Mouse (Mus musculus) common myeloid progenitor, adult 5-6 weeks (primary cell): ENCODE results near the gene Arhgap40. TPM values are rescaled to one million over a fixed set of nuclear protein-coding genes. Genes with fewer than 3 reads are reported as not detected.

ENCODE experiments used
- ATAC-seq: replicated peaks from 2 replicates; pipeline ENCODE4 v1.8.0; 2016; ENCODE audit warnings: low read depth, mild to moderate bottlenecking, moderate TSS enrichment, inconsistent platforms; ENCODE audit not compliant: poor library complexity, severe bottlenecking
- total RNA-seq: library from RNA; stranded (forward); fragments of 200-1000, 187-1606 nt; gene quantifications from 2 replicates; pipeline ENCODE4 v1.2.3, GENCODE M21; 2017

Arhgap40 gene
- total RNA-seq = not detected in 2 replicates

DNA sequence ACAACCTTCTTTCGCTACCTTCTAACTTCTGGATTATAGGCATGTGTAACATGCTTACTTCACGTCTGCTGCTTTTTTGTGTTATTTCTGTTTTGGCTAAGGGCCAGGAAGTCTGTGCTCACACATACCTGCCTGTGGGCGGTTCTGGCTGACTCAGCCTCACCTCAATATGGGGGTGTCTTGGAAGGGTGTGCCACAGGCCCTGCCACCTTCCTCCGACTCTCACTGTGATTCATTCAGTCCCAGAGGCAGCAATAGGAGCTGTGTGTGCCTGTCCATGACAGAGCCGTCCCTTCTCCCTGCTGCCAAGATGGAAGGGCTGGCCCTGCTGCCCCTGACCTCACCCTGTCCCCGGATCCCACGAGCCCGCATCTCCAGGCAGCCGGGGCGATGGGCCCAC lies at the start of gene Arhgap40:
Arhgap40 (plus strand) TSS at position 269 of the 400 bp plus-strand sequence.
- ATAC-seq = no peak

DNA sequence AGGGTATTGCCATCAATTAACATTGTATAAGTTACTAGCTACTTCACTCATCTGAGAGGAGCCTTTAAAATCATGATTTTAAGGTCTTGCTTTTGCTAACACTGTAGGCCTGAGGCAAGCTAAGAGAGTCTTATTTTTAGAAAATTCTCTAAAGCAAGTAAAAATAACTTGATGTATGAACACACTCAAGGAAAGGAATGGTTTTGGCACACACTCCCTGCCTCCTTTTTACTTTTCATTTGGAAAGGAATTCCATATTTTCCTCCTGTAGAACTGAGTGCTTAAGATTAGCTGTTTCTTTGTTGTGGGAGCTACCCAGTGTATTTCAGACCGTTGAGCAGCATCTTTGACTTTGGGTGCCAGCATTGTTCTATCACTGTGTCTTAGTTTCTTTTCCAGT lies 38.4 kb upstream of the Arhgap40 start:
- ATAC-seq = no peak

DNA sequence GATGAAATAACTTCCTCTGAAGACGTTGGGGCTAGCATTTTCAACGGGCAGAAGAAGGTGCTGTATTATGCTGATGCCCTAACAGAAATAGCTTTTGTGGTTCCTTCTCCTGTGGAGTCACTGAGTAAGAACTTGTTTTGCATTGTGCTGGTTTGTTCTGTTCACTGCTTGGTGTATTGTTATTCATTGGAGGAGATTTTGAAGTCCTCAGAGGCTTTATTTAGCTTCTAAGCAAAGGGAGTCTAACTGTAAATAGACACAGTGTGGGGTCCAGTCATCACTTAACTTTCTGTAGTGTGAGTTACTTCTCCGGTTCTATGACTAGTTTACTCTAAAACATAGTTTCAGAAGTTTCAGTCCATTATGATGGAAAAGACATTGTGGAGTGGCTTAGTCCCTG lies 35.0 kb upstream of the Arhgap40 start:
- no peak for ATAC-seq

DNA sequence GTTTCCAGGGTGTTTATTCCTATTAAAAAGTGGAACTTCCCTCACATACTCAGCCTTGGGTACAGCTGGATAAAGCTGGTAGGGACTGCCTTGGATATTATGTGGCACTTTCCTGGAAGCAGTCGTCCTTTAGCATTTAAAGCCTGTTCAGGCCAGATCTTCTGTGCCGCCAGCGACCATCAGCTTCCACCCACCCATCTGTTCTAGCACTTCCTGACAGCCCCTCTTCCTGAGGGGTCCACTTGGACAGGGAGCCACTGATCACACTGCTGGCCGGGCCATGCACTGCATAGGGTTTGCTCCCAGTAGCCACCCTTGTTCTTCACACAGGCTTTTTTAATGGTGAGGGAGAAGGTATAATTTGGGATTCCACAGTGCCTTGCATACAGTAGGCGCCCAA lies 14.1 kb upstream of the Arhgap40 start:
- no peak for ATAC-seq

DNA sequence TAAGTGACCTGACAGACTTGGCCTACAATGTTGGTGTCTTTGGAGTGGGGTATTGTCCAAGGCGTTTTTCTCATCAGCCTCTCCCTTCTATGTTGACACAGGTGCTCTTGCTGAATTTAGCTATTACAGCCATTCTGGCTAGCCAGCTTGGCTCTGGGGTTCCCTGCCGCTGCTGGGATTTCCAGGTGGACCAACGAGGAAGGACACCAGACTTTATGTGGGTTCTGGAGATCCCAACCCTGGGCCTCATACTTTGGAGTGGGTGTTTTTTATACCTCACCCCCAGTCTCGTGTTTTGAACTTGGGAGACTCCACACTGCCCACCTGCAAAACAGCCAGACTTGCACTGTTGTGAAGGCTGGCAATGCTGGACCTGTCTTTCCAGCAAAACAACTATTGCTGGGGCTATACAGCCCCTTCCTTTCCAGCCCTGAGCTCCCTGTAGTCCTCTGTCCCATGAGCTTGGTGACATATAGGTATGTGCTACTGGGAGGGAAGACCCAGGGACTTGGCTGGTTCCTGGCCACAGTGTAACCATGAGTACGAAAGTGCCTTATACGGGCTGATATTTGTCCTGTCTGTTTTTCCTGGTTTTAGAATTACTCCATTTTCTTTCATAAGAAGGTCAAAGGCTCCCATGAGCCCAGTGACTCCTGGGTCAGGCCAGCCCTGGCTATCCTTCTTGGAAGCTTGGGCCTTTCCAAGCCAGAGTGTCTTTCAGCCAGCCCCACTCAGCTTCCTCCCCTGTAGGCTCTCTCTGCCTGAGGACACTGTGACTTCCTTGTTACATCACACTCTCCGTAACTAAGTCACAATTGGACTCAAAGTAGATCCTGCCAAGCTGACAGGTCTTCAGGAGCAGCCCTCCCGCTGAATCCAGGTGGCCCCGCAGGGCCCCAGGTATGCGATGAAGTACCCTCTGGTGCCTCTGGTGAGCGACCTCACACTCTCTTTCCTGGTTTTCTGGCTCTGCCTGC lies 10.5 kb upstream of the Arhgap40 start, which contains the start of gene Adig:
Adig (plus strand) TSS at position 777 of the 977 bp plus-strand sequence.
- no peak for ATAC-seq

DNA sequence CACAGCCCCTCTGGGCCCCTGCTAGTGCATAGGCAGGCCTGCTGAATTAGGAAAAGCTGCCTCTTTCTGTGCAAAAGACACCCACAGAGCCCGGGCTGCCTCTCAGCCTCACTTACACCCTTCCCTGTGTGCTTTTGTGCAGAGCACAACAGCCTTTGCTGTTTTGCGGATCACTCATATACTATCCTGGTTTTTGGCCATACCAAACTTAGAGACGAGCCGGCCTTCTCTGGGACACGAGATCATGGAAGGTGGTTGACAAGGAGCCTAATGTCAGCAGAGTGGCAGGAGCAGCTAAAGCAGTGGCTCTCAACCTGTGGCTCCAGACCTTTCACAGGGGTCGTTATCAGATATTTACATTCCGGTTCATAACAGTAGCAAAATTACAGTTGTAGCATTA lies 9.4 kb upstream of the Arhgap40 start:
- ATAC-seq = no peak

DNA sequence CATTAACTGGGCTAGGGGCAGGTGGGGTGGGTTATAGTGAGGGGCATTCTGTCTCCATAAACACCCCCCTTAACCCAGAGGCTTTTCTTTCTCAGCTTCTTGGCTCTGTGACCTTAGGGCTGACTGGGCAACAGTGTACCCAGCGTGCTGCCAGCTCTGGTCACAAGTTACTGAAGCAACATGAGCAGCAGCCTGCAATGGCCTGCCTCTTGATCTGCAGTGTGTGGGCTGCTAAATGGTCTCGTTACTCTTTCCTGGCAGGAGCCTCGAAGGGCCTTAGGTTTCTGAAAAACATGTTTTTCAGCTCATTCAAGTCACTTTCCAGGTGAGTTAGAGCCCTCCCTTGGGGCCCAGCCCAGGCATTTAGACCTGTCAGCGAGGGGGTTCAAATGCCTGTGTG lies 8.9 kb upstream of the Arhgap40 start:
- ATAC-seq = no peak

DNA sequence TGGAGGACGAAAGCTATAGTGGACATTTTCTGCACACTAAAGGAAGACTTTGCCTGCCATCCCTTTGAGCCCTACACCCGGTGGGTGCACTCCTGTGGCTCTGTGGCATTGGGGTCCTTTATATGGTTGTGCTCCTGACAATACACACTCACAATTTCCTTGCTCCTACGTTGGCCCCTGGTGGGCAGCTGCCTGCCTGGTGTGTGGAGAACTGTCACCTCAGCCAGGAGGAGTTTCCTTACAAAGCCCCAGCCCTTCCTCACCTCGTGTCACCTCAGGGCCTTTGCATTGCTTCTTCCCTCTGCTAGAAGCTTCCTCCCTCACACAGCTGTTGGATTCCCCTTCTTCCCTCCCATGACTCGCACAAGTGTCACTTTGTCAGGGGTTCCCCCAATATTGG lies 6.1 kb upstream of the Arhgap40 start:
- no peak for ATAC-seq

DNA sequence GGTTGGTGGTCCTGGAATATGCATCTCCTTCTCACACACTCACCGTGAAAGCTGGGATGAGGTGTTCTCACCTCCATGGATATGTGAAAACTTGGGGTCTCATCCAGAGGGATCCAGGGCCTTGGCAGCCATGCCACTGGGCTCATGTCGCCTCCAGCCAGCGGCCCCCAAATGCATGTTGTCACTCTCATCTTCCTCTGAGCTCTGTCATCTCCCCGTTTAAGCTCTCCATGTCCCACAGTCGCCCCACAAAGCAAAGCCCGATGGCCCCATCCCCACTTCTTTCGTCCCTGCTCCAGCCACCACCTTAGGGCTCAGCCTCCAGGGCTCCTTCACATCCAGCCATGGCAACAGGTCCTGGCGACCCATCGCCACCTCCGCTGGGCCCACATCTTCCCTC lies 5.5 kb upstream of the Arhgap40 start:
- ATAC-seq = no peak

DNA sequence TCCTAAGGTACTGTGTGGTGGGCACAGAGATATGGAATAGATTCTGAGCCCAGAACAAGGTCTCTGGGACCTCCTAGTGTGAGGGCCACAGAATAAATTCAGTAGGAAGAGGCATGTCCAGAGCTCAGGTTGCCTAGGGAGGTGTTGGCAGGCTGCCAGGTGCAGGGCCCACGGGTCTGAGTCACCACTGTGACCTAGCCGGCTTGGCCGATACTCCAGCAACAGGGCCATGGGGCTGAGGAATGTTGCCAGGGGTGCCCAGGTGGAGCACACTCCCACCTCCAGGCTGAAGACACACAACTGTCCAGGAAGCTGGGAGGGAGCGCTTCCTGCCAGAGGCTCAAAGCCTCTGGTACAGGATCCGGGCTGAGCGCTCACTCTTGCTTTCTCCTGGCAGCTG lies 1.9 kb upstream of the Arhgap40 start:
- ATAC-seq = no peak

DNA sequence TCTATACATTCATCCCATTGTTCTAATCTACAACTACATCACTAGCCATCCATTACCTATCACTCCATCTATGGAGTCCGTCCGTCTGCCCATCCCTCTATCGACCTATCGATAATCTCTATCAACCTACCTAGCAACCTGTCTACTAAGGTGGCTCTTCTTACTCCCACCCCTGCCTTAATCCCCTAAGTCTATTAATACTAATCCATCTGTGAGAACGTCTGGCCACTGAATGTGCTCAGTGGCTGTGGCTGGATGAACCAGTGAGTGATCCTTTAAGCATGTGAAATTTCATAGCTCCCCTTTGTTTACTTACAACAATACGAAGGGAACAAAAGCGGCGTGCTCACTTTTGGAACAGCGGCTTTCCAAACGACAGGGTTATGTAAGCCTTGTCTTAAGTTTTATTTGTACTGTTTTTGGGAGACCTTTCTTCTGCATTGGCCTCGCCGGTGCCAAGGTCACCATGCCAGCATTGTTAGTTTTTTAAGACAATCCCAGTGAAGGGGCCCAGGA lies 1.3 kb downstream of the Arhgap40 start:
- ATAC-seq = no peak

DNA sequence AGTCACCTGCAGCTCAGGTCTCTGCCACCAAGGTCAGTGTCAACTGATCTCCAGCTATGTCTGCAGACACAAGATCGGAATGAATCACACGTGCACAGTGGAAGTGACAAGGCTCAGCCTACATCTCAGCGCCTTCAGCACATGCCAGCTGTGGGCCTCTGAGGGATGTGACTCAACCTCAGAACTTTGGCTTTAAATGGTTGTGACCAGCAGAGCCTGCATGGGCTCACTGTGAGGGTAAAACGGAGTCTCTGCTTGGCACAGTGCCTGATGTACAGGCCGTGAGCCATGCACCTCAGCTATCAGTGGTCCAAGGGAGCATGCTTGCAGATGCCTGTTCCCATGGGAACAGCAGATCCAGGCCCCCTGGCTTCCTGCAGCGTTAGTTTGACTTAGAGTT lies 6.0 kb downstream of the Arhgap40 start:
- ATAC-seq = no peak

DNA sequence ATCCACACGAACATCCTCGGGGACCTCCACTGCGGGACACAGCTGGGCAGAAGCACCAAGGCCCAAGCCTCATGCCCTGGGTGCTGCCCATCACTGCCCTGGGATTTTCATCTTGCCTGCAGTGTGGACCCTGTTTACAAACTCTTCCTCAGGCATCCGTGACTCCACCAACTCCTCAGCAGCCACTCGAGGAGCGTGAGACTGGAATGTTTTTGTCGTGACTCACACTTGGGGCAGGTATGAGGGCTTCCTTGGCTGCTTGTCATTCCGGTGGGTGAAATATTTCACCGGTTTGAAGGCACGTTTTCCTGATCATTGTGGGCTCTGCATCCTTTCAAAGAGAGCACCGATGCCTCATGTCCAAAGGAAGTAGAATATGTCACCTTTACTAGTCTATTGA lies 6.5 kb downstream of the Arhgap40 start:
- no peak for ATAC-seq

DNA sequence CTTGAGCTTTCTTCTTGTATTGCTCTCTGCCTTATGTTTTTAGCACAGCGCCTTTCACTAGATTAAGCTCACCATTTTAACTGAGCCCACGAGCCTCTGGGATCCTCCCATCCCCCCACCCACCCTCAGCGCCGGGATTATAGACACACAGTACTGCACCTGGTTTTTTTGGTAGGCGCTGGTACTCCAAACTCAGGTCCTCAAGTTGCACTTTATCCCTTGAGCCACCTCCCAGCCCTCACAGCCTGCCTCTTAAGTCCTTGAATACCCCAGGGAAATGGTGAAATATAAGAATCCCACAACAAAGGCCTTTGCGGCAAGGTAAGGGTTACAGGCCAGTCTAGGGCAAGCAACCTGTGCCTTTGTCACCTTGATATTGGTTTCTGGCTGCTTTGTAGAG lies 7.2 kb downstream of the Arhgap40 start:
- ATAC-seq = no peak

DNA sequence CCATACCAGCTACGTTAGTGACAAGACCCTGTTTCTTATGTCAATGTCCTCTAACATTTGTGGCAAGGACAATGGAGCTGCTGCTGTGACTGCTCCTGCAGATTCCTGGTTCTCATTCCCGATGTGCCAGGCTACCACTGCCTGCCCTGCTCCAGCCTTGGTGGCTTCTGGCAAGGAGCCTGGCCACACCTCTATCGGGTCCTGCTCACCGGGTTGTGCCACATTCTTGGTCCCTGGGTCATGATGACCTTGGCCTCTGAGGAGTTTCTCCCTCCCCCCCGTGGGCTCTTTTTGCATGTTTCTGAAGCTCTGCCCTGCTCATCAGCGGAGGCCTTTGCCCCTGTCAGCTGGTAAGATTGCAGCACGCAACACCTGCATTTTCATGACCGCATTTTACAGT lies 10.5 kb downstream of the Arhgap40 start:
- ATAC-seq = no peak

DNA sequence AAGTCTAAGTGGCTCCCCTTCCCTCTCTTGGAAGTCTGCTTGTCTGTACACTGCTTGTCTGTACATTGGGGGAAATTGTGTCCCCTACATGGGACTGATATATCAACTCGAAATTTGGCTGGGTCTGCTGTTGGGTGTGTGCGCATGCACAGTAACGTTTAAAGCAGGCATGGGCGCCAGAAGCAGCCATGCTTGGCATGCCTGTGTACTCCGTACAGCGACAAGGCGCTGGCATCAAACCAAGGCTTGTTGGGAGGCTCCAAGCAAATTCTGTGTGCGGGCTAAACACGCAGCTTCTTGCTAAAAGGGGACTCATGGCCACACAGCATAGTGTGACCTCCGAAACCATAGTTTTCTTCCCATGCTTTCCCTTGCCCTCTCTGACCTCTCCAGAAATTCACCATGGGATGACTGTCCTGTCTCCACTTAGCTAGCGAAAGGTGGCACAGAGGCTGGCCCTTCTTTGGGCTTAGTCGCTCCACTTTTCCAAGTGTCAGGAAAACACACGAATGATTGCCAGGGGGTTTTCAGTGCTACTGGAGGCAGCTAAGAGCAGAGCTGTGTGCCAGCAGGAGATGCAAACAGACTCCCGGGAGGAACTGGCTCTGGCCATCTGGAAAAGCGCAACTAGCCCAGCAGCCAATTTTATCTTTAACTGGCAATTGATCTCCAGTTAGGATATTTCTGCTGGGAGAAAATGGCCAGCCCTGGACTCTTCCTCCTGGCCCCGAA lies 11.7 kb downstream of the Arhgap40 start:
- no peak for ATAC-seq

DNA sequence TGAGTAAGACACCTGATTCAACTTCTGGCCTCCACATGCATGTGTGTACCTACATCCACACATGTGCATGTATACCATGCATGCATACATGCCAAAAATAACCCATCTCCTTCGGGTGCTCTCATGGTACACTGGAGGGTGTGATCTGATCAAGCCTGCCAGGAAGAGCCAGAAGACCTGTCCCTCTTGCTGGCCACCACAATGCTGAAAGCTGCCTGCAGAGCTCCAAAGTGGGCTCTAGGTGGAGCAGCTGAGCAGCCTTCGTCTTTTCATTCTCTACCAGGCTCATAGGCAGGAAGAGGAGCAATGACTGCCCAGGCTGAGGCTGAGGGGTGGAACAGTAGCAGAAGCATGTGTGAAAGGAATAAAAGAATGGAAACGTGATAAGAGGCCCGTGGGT lies 21.5 kb downstream of the Arhgap40 start:
- peak; percentile 97 for ATAC-seq

DNA sequence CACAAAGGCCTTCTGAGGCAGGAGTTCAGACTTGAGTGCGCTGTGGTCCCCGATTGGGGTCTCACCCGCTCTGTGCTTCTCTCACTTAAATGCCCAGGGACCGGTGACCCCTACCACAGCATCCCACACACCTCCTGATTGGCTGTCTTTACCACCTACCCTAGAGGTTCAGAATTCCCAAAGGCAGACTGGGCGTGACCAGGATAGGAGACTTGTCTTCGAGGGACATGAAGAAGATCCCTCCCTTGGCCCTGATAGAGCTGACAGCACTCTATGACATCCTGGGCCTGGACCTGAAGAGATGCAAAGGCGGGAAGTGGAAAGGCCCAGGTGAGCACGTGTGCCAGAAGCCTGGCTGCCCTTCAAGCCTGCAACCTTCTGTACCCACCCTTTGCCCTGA lies 22.0 kb downstream of the Arhgap40 start:
- no peak for ATAC-seq

DNA sequence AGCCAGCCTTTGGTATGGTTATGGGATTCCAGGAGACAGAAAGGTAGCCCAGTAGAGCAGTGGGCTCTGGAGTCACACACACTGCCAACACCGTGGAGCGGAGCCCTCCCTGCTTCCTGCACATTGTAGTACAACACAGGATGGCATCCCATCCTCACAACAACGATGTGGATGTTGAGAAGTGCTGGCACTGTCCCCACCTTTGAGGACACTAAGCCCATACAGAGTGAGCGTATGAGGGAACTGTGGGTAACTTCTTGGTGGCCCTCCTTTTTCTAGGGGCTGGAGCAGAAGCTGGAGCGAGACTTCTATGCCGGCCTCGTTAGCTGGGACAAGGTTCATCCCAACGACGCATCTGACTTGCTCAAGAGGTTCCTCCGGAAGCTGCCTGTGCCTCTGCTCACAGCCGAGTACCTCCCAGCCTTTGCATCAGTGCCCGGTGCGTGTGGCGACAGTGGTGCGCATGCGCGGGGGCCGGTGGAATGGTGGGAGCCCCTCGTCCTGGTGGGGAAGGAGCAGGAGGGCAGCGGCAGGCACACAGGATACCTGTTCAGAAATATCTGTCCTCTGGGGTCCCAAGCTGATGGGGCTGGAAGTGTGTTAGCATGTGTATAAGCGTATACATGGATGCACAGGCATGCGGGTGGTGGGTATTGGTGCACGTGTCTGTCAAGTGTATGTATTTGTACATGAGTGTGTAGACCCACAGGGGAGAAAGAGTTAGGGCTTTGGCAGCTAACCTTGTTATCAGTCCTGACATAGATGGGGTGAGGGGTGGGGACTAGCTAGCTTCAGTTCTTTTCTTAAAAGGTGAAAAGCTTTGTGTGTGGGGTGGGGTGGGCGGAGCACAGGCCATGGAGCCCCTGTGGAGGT lies 27.1 kb downstream of the Arhgap40 start:
- ATAC-seq = peak; percentile 70; the same call in 1 of the 2 replicates

DNA sequence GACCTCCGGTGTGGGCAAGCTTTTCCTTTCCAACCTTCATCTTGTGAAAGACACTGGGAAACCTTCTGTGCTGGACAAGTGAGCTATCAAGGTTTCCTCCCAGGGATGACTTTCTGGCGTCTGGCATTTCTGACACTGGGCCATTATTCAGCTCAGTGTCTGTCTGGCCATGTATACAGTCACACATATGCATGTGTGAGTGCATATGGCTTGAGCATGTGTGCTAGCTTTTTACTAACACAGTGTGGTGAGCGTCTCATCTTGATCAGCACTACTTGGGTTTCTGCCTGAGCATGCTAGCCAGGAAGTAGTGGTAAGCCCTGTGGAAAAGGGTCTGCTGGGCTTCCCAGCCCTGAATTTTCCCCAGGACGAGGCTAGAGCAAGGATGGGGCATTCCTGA lies 28.7 kb downstream of the Arhgap40 start:
- no peak for ATAC-seq
